ENCODE assay signal across 14 mouse cellular contexts in the genomic region with DNA sequence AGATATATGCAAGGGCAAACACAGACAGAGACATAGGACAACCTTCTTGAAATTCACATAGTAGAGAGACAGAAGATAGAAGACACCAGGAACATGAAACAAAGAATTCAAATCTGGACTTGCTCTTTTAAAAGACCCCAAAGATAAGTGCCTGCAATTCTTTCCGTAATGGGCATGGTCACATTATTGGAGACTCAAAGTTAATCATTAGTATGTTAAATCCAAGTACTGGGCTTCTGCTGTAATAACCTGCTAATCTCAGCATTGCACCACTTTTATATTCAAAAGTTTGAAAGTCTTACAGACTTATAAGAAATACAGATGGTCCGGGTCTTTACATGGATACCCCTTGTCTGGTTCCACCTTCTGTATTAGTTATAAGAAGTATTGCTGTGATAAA. TPM values are rescaled to one million over a fixed set of nuclear protein-coding genes. Genes with fewer than 3 reads are reported as not detected.
"Had no signal": no experiment of that assay in that cellular context is flagged by ENCODE, and none has a peak within 500 bp of the region (broad histone marks: within the 10 kb centered on the region; RNA-seq: fewer than 3 reads in every experiment).

No protein-coding gene starts in this region.

RNA-seq across cellular contexts. Expression of gene Olfr187, which starts 9.7 kb away (rescaled TPM):
- total RNA-seq: neutrophil, adult 5-6 weeks had no signal
- polyA plus RNA-seq: neural tube, embryonic 13.5 days; neural tube, embryonic 14.5 days; neural tube, embryonic 15.5 days; small intestine, adult 2 months; spleen, adult 2 months; stomach, embryonic 16.5 days; stomach, postnatal 0 days; testis, adult 2 months; thymus, adult 2 months; thymus, postnatal 0 days; urinary bladder, adult 2 months had no signal

RNA-seq across cellular contexts. Expression of gene Olfr186, which starts 19.2 kb away (rescaled TPM):
- total RNA-seq: neutrophil, adult 5-6 weeks had no signal
- polyA plus RNA-seq: neural tube, embryonic 13.5 days; neural tube, embryonic 14.5 days; neural tube, embryonic 15.5 days; small intestine, adult 2 months; spleen, adult 2 months; stomach, postnatal 0 days; testis, adult 2 months; thymus, adult 2 months; thymus, postnatal 0 days; urinary bladder, adult 2 months had no signal

RNA-seq across cellular contexts. Expression of gene Olfr190, which starts 28.5 kb away (rescaled TPM):
- polyA plus RNA-seq: neural tube, embryonic 13.5 days; neural tube, embryonic 14.5 days; neural tube, embryonic 15.5 days; small intestine, adult 2 months; spleen, adult 2 months; stomach, embryonic 14.5 days; stomach, embryonic 15.5 days; stomach, embryonic 16.5 days; stomach, postnatal 0 days; testis, adult 2 months; thymus, adult 2 months; thymus, postnatal 0 days; urinary bladder, adult 2 months had no signal

RNA-seq across cellular contexts. Expression of gene Olfr191, which starts 40.3 kb away (rescaled TPM):
- total RNA-seq: neutrophil, adult 5-6 weeks had no signal
- polyA plus RNA-seq: neural tube, embryonic 13.5 days; neural tube, embryonic 14.5 days; neural tube, embryonic 15.5 days; small intestine, adult 2 months; spleen, adult 2 months; stomach, embryonic 14.5 days; stomach, embryonic 15.5 days; stomach, embryonic 16.5 days; stomach, postnatal 0 days; testis, adult 2 months; thymus, adult 2 months; thymus, postnatal 0 days; urinary bladder, adult 2 months had no signal

RNA-seq across cellular contexts. Expression of gene Olfr183, which starts 54.1 kb away (rescaled TPM):
- total RNA-seq: neutrophil, adult 5-6 weeks had no signal
- polyA plus RNA-seq: neural tube, embryonic 13.5 days; neural tube, embryonic 14.5 days; neural tube, embryonic 15.5 days; small intestine, adult 2 months; spleen, adult 2 months; stomach, embryonic 14.5 days; stomach, embryonic 15.5 days; stomach, embryonic 16.5 days; stomach, postnatal 0 days; thymus, adult 2 months; thymus, postnatal 0 days; urinary bladder, adult 2 months had no signal
